Mouse (Mus musculus): Measurements from ENCODE around the gene Olfr1157.

DNA sequence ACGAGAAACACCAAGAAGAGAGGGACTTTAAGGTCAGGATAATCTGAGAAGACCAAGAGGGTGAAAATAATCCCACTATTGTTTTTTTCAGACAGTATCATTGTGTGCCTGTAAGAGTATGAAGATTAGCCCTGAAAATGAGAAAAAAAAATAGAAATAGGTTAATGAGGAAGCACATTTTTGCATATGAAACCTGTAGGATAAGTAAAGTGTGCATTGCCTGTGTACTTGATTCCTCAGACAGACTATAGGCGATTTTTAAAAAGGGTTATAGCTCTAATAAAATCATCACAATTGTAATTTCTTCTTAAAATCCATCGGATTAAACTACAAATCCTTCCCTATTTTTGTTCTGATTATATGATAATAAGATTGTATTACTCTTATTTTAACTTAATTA, 6.5 kb upstream of the Olfr1157 start, which contains the start of gene Olfr74:
- no peak for TF ChIP-seq POLR2A (IDR thresholded peaks at IDR 0.05; ENCODE audit: extremely low read depth, insufficient read depth, low read length)
- no peak for TF ChIP-seq CTCF (IDR thresholded peaks at IDR 0.05; ENCODE audit: extremely low read depth, insufficient read depth, low read length)

Data from cortical plate, adult 2 months (tissue).